Mouse (Mus musculus): ENCODE measurements around the gene Proca1.

DNA sequence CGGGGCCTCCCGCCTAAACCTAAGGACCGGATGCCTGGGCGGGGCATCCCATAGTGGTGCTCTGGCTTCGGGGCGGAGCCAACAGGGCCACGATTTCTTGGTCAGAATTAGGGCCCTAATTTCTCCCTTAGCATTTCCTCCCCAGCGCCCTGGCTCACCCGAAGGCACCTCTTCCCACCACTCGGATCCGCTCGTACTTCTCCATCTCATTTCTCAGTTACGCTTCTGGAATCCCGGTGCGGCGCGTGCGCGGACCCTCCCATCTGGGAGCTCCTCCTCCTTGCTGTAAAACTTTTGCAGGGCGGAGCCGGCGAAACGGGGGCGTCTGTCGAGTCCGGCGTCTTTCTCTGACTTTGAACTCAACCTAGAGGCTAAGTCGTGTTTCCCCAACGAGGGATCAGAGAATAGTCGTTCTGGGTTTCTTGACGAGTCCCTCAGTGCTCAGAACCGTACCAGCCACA is 16.8 kb upstream of the Proca1 start, which contains the start of the genes Nek8 and Tlcd1:
- TF ChIP-seq POLR2A (IDR thresholded peaks at IDR 0.05; ENCODE audit: low read depth, low read length) (peak; percentile 50; the same call in 1 of the 2 replicates), CTCF (IDR thresholded peaks at IDR 0.05; ENCODE audit: extremely low read depth, insufficient read length, insufficient replicate concordance, low read depth, low read length) (no peak)

Data from small intestine, adult 2 months (tissue).